Mouse (Mus musculus): ENCODE measurements at regions not wholly inside any gene's neighbourhood (a gene's known extent, or its start where the extent isn't known, plus 50 kb on each side); places are given as distances from the start of the nearest gene placed in this dataset.

DNA sequence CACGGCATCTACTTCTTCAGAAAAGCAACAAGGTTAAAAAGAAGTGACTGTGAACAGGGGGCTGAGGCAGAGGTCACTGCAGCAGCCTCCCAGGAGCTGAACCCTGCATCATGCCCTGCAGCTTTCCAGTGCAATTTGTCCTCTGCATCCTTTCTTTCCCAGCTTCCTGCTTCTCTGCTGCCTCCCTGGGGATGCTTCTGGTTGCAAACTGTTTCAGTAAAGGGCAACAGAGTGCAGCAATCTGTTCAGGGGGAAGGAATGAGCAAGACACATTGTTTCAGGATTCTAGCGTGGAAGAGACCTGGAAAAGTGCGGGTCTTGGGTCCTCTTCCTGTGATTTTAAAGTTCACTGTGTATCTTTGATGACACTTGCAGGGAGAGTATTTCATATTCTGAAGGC, 1032.7 kb downstream of the Synb start:
- no peak for DNase-seq (ENCODE audit: low spot score in 2 of 2)

DNA sequence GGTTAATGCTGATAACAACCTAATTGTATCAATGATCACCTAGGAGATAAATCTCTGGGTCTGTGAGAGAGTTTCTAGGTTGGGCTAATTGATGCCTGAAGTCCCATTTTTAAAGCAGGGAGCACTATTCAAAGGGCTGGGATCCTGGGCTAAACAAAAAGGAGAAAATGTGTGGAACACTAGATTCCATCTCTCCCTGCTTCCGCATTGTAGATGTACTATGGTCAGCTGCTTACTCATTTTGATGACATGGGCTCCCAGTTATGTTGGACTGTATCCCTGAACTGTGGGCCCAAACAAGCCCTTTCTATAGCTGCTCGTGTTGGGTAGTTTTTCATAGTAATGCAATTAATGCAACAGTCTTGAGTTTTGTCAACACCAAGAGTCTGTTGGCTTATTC, 1047.1 kb downstream of the Synb start:
- no peak for DNase-seq (ENCODE audit: low spot score in 2 of 2)
- intact Hi-C loops (cut with DNase I) = no loop called here

More for the DNA sequence above, 1032.7 kb downstream of the Synb start:
- intact Hi-C loops (cut with DNase I) = no loop called here

DNA sequence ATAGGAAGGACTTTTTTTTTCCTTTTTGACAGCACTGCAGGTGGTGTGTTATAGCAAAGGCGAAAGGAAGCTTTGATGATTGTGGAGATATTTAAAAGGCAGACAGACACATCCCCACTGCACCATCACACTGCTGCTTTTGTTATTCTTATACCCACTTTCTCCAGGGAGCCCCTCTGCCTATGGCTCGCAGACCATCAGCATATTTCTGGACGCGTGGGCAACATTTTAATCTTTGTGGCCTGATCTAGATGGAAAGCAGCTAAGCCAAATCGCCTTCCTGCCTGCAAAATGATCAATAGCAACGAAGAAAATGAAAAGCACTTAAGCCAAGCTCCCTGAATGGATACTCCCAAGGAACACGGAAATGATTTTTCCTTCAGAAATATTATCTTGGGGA, 1054.0 kb downstream of the Synb start:
- intact Hi-C loops (cut with DNase I) = no loop called here

GRCm38 (mm10) chr14:68224152-68224551, 1069.9 kb downstream of the Synb start:
- no peak for DNase-seq (ENCODE audit: low spot score in 2 of 2)
- intact Hi-C loops (cut with DNase I) = no loop called here

More for the DNA sequence above, 1054.0 kb downstream of the Synb start:
- no peak for DNase-seq (ENCODE audit: low spot score in 2 of 2)

DNA sequence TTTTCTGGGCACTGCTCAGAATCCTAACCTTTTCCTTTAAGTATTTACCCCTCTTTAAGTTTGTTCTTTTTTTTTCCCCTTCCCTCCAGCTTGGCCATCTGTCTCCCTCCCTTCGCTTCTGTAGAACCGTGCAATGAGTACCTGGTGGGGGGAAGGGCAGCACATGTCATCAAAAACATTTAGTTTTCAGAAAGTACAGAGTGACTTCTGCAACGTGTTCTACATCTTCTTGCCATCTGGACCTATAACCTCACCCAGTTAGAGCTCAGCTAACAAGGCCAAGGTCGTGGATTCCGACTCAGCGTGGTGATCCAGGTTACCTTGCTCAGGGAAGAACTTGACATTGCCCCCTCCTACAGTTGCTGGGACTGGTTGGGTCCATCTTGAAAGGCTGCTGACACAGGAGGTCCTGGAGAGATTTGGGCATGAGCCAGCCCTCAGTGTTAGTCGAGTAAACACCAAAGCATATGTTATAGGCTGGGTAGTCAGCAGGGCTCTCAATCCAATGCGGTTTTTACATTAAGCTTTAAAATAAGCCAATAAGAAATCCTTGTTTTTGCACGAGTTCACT, 1075.0 kb downstream of the Synb start:
- no peak for DNase-seq (ENCODE audit: low spot score in 2 of 2)
- intact Hi-C loops (cut with DNase I) = no loop called here

GRCm38 (mm10) chr14:68218471-68218870, 1075.6 kb downstream of the Synb start:
- peak in 1 of 2 experiments; percentile 32 for DNase-seq (ENCODE audit: low spot score in 2 of 2)
- intact Hi-C loops (cut with DNase I) = no loop called here

GRCm38 (mm10) chr14:68217986-68218385, 1076.1 kb downstream of the Synb start:
- intact Hi-C loops (cut with DNase I) = no loop called here
- DNase-seq (ENCODE audit: low spot score in 2 of 2) = no peak

GRCm38 (mm10) chr14:68213879-68214278, 1080.2 kb downstream of the Synb start:
- intact Hi-C loops (cut with DNase I) = no loop called here
- no peak for DNase-seq (ENCODE audit: low spot score in 2 of 2)

DNA sequence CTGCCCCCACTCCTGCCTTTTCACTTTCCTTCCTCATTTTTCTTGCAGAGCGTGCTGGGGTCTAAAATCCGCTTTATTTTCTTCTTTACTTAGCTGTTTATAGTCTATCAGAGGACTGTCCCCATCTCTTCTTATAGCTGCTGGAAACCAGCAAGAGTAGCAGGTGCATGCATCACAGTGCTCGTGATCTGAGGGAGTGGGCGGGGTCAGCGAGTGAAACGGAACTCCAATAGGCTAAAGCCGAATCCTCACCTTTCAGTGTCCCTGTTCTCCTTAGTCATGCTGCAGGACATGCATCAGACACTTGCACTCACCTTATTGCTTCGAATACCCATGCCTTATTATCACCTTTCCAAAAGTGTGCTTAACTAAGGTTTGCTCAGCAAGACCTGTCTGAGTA, 1095.3 kb downstream of the Synb start:
- DNase-seq (ENCODE audit: low spot score in 2 of 2) = no peak
- intact Hi-C loops (cut with DNase I) = no loop called here

- DNase-seq (ENCODE audit: low spot score in 2 of 2) = no peak
- intact Hi-C loops (cut with DNase I) = no loop called here
Observed at GRCm38 (mm10) chr14:68197470-68197800, 1096.7 kb downstream of the Synb start.

DNA sequence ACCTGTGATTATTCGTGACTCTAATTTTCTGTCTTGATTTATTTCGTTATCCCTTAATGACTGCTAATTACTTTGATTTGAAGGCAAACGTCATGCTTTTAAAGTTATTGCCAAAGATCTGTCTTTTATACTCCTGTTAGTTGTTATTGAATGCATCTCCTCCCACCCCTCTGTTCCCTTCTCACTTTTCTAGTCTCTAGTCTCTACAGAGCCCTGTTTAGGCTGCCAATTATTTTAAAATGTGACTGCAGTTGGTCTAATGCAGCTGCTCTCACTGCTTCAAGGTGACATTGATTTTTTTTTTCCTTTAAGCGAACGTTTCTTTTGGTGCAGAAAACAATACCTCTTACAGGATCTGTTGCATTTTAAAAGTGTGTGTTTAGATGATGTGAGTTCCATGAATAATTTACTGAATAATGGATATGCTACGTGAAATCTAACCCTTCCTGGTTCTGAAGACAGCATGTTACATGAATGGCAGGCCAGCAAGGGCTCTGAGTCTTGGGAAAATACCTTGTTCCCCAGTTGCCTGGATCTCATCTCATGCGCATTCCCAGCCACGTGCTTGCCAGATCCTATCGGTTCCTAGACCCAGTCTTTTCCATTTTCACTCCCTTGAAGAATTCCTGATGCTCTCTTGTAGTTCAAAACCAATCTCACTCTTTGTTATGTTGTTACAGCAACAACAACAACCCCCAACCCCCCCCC, 1097.2 kb downstream of the Synb start:
- intact Hi-C loops (cut with DNase I) = no loop called here
- DNase-seq (ENCODE audit: low spot score in 2 of 2) = no peak

GRCm38 (mm10) chr14:68196201-68196600, 1097.9 kb downstream of the Synb start:
- intact Hi-C loops (cut with DNase I) = no loop called here
- DNase-seq (ENCODE audit: low spot score in 2 of 2) = no peak

- intact Hi-C loops (cut with DNase I) = no loop called here
Observed at GRCm38 (mm10) chr14:68189876-68190275, 1104.2 kb downstream of the Synb start.

GRCm38 (mm10) chr14:68188325-68188724, 1105.8 kb downstream of the Synb start:
- intact Hi-C loops (cut with DNase I) = no loop called here
- no peak for DNase-seq (ENCODE audit: low spot score in 2 of 2)

More at GRCm38 (mm10) chr14:68189876-68190275, 1104.2 kb downstream of the Synb start:
- no peak for DNase-seq (ENCODE audit: low spot score in 2 of 2)

GRCm38 (mm10) chr14:68182606-68183005, 1111.5 kb downstream of the Synb start:
- intact Hi-C loops (cut with DNase I) = no loop called here
- no peak for DNase-seq (ENCODE audit: low spot score in 2 of 2)

- intact Hi-C loops (cut with DNase I) = no loop called here
- no peak for DNase-seq (ENCODE audit: low spot score in 2 of 2)
Observed at GRCm38 (mm10) chr14:68181168-68181567, 1112.9 kb downstream of the Synb start.

All from left cerebral cortex, postnatal 36 days (tissue).